Mouse (Mus musculus): ENCODE measurements around the gene Grin1. TPM values are rescaled to one million over a fixed set of nuclear protein-coding genes. Genes with fewer than 3 reads are reported as not detected.
A peak's percentile ranks its signal among the peaks of the same experiment; 100 is the strongest.

Grin1 gene
- polyA plus RNA-seq (2016; fragmentation: Nextera tagmentation; extraction: Ambion mirVana), result 0.30 and 0.46 TPM in 2 replicates

DNA sequence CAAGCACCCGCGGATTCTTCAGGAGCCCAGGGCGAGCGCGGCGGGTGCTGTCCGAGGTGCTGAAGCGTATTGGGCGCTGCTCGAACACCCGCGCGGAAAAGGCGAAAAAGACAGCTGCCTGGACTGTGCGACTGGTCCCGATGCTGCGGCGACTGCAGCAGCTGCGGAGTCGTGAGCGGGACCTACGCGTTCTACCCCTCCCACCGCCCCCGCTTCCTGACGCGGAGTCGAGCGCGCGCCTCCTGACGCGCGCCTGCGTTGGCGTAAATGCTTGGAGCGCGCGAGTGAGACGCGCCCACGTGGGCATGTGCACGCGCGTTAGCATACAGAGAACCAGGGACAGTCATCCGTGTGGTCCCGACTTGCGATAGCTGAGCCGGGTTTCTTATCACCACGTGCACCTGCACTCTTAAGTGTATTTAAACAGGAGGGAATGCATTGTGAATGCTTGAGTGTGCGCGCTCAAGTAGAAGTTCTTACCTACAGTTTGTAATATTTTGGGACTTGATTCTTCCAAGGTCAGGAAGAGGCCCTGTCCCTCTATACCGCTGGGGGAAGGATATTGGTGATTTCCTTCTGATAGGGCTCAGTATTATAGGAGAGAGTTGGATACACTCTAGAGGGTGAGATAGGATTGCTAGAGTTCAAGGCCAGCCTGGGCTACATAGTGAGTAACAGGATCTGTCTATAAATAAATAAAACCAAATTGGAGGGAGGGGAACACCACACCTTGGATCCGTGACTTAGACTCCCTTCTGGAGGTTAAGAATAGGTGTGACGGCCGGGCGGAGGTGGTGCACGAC lies at the start of gene Grin1:
Gene Grin1 (minus strand): TSS at position 217 of the 803 bp plus-strand sequence.
- Histone ChIP-seq H3K27me3 (ENCODE audit: low read depth, poor library complexity, severe bottlenecking) (peaks cover 69% of the 10 kb centered on the region), H3K4me1 (peaks cover 8% of the 10 kb centered on the region; the same call in 1 of the 2 replicates), H3K9me3 (replicated peaks) (no peaks in the 10 kb centered on the region), H3K36me3 (no peaks in the 10 kb centered on the region), H3K4me3 (peak within 1 kb of the TSS; percentile 34), H3K27ac (no peak within 1 kb of the TSS)
- 11% methylated on average over 58 of the region's 58 CpGs for WGBS
- peak; percentile 89 for DNase-seq (ENCODE audit: low spot score)

DNA sequence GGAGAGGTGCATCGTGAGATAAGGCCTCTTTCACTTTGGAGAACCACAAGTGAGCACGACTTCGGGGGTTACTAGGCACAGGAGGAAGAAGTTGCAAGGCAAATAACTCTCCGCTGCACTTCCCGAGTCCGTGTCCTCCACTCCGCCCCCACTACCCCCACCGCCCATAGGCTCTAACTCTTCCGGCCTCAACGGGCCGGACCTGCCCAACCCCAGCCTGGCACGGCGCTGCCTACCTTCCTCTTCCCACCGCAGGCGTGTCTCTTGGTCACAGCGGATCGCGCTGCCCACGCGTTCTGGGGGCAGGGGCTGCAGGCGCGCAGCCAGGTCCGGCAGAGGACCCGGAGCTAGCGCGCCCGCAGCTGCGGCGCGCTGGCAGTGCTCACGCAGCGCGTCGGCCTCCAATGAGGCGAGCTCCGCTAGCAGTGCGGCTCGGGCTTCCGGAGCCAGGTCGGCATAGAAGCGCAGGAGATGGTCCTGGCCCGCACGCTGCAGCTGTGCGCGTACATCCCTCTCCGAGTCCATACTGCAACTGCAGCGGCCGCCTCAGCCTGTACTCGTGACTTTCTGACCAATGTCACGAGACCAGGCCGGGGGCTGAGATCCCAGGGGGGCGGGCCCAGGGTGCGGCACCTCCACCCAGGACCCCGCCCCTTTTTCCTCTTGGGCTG lies 46.2 kb upstream of the Grin1 start, which contains the start of gene Uap1l1:
Gene Uap1l1 (minus strand): TSS at position 592 of the 671 bp plus-strand sequence.
- peak; percentile 80 for DNase-seq (ENCODE audit: low spot score)
- Histone ChIP-seq H3K4me3 (peak within 1 kb of the TSS; percentile 62), H3K27ac (peak within 1 kb of the TSS; percentile 61), H3K27me3 (ENCODE audit: low read depth, poor library complexity, severe bottlenecking) (peaks cover 44% of the 10 kb centered on the region), H3K4me1 (peaks cover 11% of the 10 kb centered on the region), H3K36me3 (no peaks in the 10 kb centered on the region), H3K9me3 (replicated peaks) (no peaks in the 10 kb centered on the region)
- under 1% methylated on average over 54 of the region's 54 CpGs for WGBS

GRCm38 (mm10) chr2:25364761-25365090 lies 45.7 kb upstream of the Grin1 start:
- H3K27me3 ChIP-seq (ENCODE audit: low read depth, poor library complexity, severe bottlenecking), result peaks cover 44% of the 10 kb centered on the region
- WGBS, result 26% methylated on average over 9 of the region's 9 CpGs

GRCm38 (mm10) chr2:25364313-25364712 lies 45.3 kb upstream of the Grin1 start:
- 86% methylated on average over 4 of the region's 4 CpGs for WGBS
- no peak overlapping the region for H3K27ac ChIP-seq
- H3K27me3 ChIP-seq (ENCODE audit: low read depth, poor library complexity, severe bottlenecking), result peaks cover 44% of the 10 kb centered on the region
- H3K9me3 ChIP-seq (replicated peaks), result no peaks in the 10 kb centered on the region
- no peaks in the 10 kb centered on the region for H3K36me3 ChIP-seq
- H3K4me3 ChIP-seq, result peak overlapping the region; percentile 62; the same call in 1 of the 2 replicates
- DNase-seq (ENCODE audit: low spot score), result no peak
- H3K4me1 ChIP-seq, result peaks cover 11% of the 10 kb centered on the region

More at GRCm38 (mm10) chr2:25364761-25365090, 45.7 kb upstream of the Grin1 start:
- Histone ChIP-seq H3K27ac (peak overlapping the region; percentile 61; the same call in 1 of the 2 replicates), H3K36me3 (no peaks in the 10 kb centered on the region), H3K4me1 (peaks cover 11% of the 10 kb centered on the region), H3K4me3 (peak overlapping the region; percentile 62), H3K9me3 (replicated peaks) (no peaks in the 10 kb centered on the region)
- DNase-seq (ENCODE audit: low spot score), result peak; percentile 41

DNA sequence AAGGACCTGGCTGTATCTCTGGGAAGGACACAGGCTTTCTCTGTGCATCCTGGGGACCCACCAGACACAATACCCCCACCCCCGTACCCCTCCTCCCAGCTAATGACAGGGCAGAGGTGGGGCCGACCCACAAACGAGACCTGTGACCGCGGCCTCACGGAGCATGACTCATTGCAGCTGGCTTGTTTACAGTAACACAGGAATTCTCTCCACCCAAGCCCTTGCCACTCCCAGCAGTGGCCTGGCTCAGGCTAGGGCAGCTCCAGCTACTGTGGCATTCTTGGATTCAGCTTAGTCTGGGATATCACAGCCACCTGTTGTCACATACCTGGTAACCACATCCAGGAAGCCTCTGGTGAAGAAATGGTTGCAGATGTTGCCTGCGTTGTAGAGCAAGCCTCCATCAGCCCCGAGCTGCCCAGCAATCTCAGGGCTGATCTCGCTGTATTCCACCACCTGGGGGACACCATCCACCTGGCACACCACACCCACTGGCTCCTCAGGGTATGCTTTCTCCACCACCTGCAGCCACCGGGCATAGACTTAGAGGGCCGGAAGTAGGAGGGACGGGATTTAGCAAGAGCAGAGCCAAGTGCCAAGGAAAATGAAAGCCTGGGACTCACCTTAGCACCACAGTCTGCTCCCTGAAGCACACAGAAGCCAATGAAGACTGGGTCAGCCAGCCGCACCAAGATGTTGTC lies 44.6 kb upstream of the Grin1 start:
- H3K27me3 ChIP-seq (ENCODE audit: low read depth, poor library complexity, severe bottlenecking), result peaks cover 44% of the 10 kb centered on the region
- H3K4me1 ChIP-seq, result peaks cover 11% of the 10 kb centered on the region
- H3K27ac ChIP-seq, result no peak overlapping the region
- H3K4me3 ChIP-seq, result no peak overlapping the region
- no peak for DNase-seq (ENCODE audit: low spot score)
- no peaks in the 10 kb centered on the region for H3K36me3 ChIP-seq
- H3K9me3 ChIP-seq (replicated peaks), result no peaks in the 10 kb centered on the region
- WGBS, result 59% methylated on average over 13 of the region's 13 CpGs

DNA sequence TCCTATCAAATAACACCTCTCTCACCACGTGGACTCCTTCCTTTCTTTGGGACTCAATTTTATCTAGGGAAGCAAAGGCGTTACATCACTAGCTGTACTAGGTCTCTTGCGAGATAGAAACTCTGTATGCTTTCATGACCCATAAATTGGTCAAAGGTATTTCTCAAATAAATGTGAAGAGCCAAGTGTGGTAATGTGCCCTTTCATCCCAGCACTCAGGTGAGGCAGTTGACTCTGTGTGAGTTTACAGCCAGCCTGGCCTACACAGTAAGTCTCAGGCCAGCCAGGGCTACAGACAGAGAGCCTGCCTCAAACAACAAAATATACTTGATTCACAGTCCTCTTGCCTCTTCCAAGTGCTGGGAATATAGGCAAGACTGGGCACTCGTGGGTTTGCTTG lies 40.9 kb upstream of the Grin1 start:
- Histone ChIP-seq H3K27me3 (ENCODE audit: low read depth, poor library complexity, severe bottlenecking) (peaks cover 26% of the 10 kb centered on the region), H3K4me3 (no peak overlapping the region), H3K4me1 (peaks cover 26% of the 10 kb centered on the region), H3K9me3 (replicated peaks) (no peaks in the 10 kb centered on the region), H3K36me3 (no peaks in the 10 kb centered on the region; the same call in 1 of the 2 replicates), H3K27ac (no peak overlapping the region)
- no peak for DNase-seq (ENCODE audit: low spot score)
- WGBS, result 77% methylated on average over 4 of the region's 4 CpGs

DNA sequence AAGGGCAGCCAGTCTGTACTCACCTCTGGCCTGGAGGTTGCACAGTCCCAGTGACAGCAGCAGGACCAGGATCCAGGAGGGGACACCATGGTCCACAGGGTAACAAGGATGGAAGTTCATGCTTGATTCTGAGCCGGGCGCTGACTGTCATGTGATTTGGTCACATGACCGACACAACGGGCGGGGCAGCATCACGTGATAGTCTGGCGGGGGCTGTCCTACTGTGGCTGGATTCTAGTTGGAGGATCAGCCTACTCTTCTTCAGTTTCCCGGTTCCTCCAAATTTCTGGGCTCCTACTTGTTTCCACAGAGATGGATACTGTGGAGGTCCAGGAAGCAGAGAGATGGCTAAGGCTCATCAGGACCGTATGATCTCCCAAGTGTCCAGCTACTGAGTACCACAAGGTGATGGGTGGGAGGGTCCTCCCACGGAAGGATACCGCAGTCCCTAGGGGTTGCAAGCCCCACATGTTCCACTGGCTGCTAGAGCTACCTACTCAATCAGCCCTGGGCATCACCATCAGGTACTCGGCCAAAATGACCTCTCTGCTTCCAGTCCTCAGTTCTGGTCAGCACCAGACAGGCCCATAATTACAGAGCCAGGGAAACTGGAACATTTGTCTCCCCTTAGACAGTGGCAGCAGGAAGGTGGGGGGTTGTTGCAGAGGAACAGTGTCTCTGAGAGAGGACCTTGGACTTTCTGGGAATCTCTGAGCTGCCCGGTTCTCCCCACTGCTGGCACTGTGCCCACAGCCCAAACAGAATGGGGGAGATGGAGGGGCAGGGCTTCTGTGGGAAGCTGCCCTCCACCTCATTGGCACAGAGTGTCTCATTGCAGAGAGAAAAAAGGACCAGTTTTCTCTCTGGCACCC lies 37.5 kb upstream of the Grin1 start, which contains the start of gene Dpp7:
Gene Dpp7 (minus strand): TSS at position 152 of the 872 bp plus-strand sequence.
- Histone ChIP-seq H3K27ac (peak within 1 kb of the TSS; percentile 66), H3K4me3 (peak within 1 kb of the TSS; percentile 62), H3K4me1 (peaks cover 25% of the 10 kb centered on the region), H3K36me3 (peaks cover 30% of the 10 kb centered on the region), H3K27me3 (ENCODE audit: low read depth, poor library complexity, severe bottlenecking) (no peaks in the 10 kb centered on the region), H3K9me3 (replicated peaks) (no peaks in the 10 kb centered on the region)
- DNase-seq (ENCODE audit: low spot score), result peak; percentile 95
- WGBS, result 8% methylated on average over 13 of the region's 13 CpGs

GRCm38 (mm10) chr2:25355419-25356066 lies 36.6 kb upstream of the Grin1 start:
- peak overlapping the region; percentile 62 for H3K4me3 ChIP-seq
- no peaks in the 10 kb centered on the region for H3K9me3 ChIP-seq (replicated peaks)
- 0 out of 2 replicates have a peak overlapping the region, but pooled peaks have one; percentile 66 for H3K27ac ChIP-seq
- H3K36me3 ChIP-seq, result peaks cover 39% of the 10 kb centered on the region
- H3K4me1 ChIP-seq, result peaks cover 25% of the 10 kb centered on the region
- no peak for DNase-seq (ENCODE audit: low spot score)
- 39% methylated on average over 18 of the region's 18 CpGs for WGBS
- H3K27me3 ChIP-seq (ENCODE audit: low read depth, poor library complexity, severe bottlenecking), result no peaks in the 10 kb centered on the region

GRCm38 (mm10) chr2:25354211-25354610 lies 35.2 kb upstream of the Grin1 start:
- Histone ChIP-seq H3K4me1 (peaks cover 25% of the 10 kb centered on the region), H3K27ac (no peak overlapping the region), H3K4me3 (no peak overlapping the region), H3K36me3 (peaks cover 52% of the 10 kb centered on the region), H3K27me3 (ENCODE audit: low read depth, poor library complexity, severe bottlenecking) (no peaks in the 10 kb centered on the region), H3K9me3 (replicated peaks) (no peaks in the 10 kb centered on the region)
- no peak for DNase-seq (ENCODE audit: low spot score)
- 86% methylated on average over 6 of the region's 6 CpGs for WGBS

DNA sequence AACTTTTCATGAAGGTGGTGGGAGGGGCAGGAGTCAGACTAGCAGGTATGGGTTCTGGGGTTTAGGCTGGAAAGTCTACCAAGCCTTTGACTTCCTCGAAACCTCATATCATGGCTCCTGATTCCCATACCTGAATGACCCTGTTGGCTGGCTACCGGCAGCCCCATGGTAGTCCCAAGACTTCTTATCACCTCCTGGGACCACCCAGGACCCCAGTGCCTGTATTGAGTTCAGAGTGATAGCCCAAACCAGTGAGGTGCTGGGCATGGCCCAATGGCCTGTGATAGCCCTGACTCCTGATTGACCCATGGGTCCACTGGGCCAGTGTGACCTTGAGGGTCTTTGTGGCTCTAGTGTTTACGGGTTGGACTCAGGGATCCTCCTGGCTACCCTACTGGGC lies 31.7 kb upstream of the Grin1 start:
- no peaks in the 10 kb centered on the region for H3K9me3 ChIP-seq (replicated peaks)
- WGBS, result 94% methylated on average over 3 of the region's 3 CpGs
- H3K4me3 ChIP-seq, result no peak overlapping the region
- peaks cover 86% of the 10 kb centered on the region for H3K36me3 ChIP-seq
- H3K4me1 ChIP-seq, result peaks cover 11% of the 10 kb centered on the region
- no peaks in the 10 kb centered on the region for H3K27me3 ChIP-seq (ENCODE audit: low read depth, poor library complexity, severe bottlenecking)
- H3K27ac ChIP-seq, result no peak overlapping the region
- DNase-seq (ENCODE audit: low spot score), result no peak

- Histone ChIP-seq H3K27ac (no peak overlapping the region), H3K4me1 (no peaks in the 10 kb centered on the region), H3K36me3 (peaks cover 98% of the 10 kb centered on the region), H3K27me3 (ENCODE audit: low read depth, poor library complexity, severe bottlenecking) (no peaks in the 10 kb centered on the region), H3K4me3 (no peak overlapping the region), H3K9me3 (replicated peaks) (no peaks in the 10 kb centered on the region)
- DNase-seq (ENCODE audit: low spot score), result no peak
- WGBS, result 96% methylated on average over 4 of the region's 4 CpGs
Observed at GRCm38 (mm10) chr2:25349499-25349898, 30.5 kb upstream of the Grin1 start.
